Mouse (Mus musculus): Measurements from ENCODE around the gene Atp13a2.

DNA sequence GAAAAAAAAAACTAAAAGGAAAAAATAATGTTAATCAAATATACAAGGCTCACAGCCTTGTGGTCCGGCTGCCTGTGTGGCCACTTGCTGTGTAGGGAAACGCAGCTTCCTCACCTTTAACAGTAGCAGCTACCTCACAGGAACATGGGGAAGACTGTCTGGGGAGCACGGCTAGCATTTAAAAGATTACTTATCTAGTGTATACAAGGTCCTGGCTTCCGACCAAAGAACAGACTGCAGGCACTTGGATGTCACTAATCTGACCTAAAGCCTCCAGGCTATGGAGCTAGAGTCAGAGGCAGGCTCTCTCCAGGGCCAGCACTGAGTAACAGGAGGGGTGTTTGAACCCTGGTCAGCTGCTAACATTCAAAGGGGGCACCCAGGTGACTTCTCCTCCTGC, 40.6 kb upstream of the Atp13a2 start:
- no peak for TF ChIP-seq CTCF (IDR thresholded peaks at IDR 0.05; ENCODE audit: low read depth, low read length)
- TF ChIP-seq TAL1 (conservative IDR thresholded peaks at IDR 0.05; ENCODE audit: low read depth, low read length) = no peak
- no peak for TF ChIP-seq GATA1 (IDR thresholded peaks at IDR 0.05; ENCODE audit: borderline replicate concordance, low read length)

Data from G1E (cell line).